In genomic region chr4:124575955-124576445, GRCm38 (mm10) we compare ENCODE assay signal across 8 mouse cellular contexts. TPM values are rescaled to one million over a fixed set of nuclear protein-coding genes. Genes with fewer than 3 reads are reported as not detected.
DNase-seq lines count a peak whose midpoint lies in the region; ATAC-seq and TF ChIP-seq lines count a peak whose summit lies in the region.
"Had no signal": no experiment of that assay in that cellular context is flagged by ENCODE, and none has a peak within 500 bp of the region (broad histone marks: within the 10 kb centered on the region; RNA-seq: fewer than 3 reads in every experiment).

No protein-coding gene starts in this region.

- no peaks in the 10 kb centered on the region for H3K9me3 ChIP-seq in lung, embryonic 14.5 days (ENCODE audit: low read depth, low read length)
- H3K9me3 ChIP-seq in forebrain, embryonic 14.5 days (replicated peaks; ENCODE audit: control insufficient read depth, low read length) = no peaks in the 10 kb centered on the region
- no peaks in the 10 kb centered on the region for H3K9me3 ChIP-seq in limb, embryonic 13.5 days
- H3K9me3 ChIP-seq in stomach, embryonic 16.5 days (replicated peaks; ENCODE audit: control insufficient read depth, low read length) = 0 out of 2 replicates have a peak, but pooled peaks cover 2% of the 10 kb centered on the region

- ATAC-seq in lung, embryonic 14.5 days (ENCODE audit: insufficient read depth) = no peak
- ATAC-seq in forebrain, embryonic 14.5 days = 0 out of 2 replicates have a peak, but pooled peaks have one; percentile 6
- no peak for ATAC-seq in limb, embryonic 13.5 days (ENCODE audit: low FRiP score, low read depth)
- no peak for ATAC-seq in stomach, embryonic 16.5 days (ENCODE audit: insufficient read depth, low FRiP score)

- no peak for TF ChIP-seq CTCF in lung, embryonic 14.5 days (IDR thresholded peaks at IDR 0.05; ENCODE audit: low read depth)

- H3K27ac ChIP-seq in lung, embryonic 14.5 days (ENCODE audit: low read depth) = no peak overlapping the region
- no peak overlapping the region; the same call in 1 of the 2 replicates for H3K27ac ChIP-seq in forebrain, embryonic 14.5 days (ENCODE audit: low read depth, low read length)
- H3K27ac ChIP-seq in limb, embryonic 13.5 days = no peak overlapping the region
- H3K27ac ChIP-seq in stomach, embryonic 16.5 days (ENCODE audit: low read length) = no peak overlapping the region

- no peak for DNase-seq in lung, embryonic 14.5 days
- no peak for DNase-seq in lung, postnatal 36 days
- no peak for DNase-seq in forebrain, embryonic 14.5 days (ENCODE audit: low spot score)
- DNase-seq in left cerebral cortex, postnatal 4 days = no peak
- DNase-seq in thymus, postnatal 14 days = no peak

- 7% methylated on average over 7 of the region's 7 CpGs for WGBS in lung, embryonic 14.5 days
- 14% methylated on average over 7 of the region's 7 CpGs for WGBS in forebrain, embryonic 14.5 days
- WGBS in limb, embryonic 13.5 days = 4% methylated on average over 7 of the region's 7 CpGs
- 13% methylated on average over 7 of the region's 7 CpGs for WGBS in stomach, embryonic 16.5 days

- peak overlapping the region; percentile 80 for H3K4me2 ChIP-seq in lung, embryonic 14.5 days
- peak overlapping the region; percentile 95 for H3K4me2 ChIP-seq in forebrain, embryonic 14.5 days (ENCODE audit: low read length)
- peak overlapping the region; percentile 87 for H3K4me2 ChIP-seq in limb, embryonic 13.5 days (replicated peaks)
- peak overlapping the region; percentile 76 for H3K4me2 ChIP-seq in stomach, embryonic 16.5 days (ENCODE audit: low read depth, low read length)

- H3K9ac ChIP-seq in lung, embryonic 14.5 days = peak overlapping the region; percentile 46; the same call in 1 of the 2 replicates
- peak overlapping the region; percentile 74 for H3K9ac ChIP-seq in forebrain, embryonic 14.5 days (ENCODE audit: low read length)
- H3K9ac ChIP-seq in limb, embryonic 13.5 days = peak overlapping the region; percentile 64
- no peak overlapping the region for H3K9ac ChIP-seq in stomach, embryonic 16.5 days (ENCODE audit: low read length)

- peaks cover 41% of the 10 kb centered on the region for H3K27me3 ChIP-seq in lung, embryonic 14.5 days (ENCODE audit: insufficient read depth, low read length)
- peaks cover 17% of the 10 kb centered on the region for H3K27me3 ChIP-seq in forebrain, embryonic 14.5 days (replicated peaks; ENCODE audit: control insufficient read depth, insufficient read depth, low read length)
- H3K27me3 ChIP-seq in limb, embryonic 13.5 days = peaks cover 76% of the 10 kb centered on the region
- H3K27me3 ChIP-seq in stomach, embryonic 16.5 days (ENCODE audit: control insufficient read depth, insufficient read depth, low read length) = peaks cover 35% of the 10 kb centered on the region

- no peaks in the 10 kb centered on the region for H3K36me3 ChIP-seq in lung, embryonic 14.5 days (ENCODE audit: insufficient read depth)
- no peaks in the 10 kb centered on the region for H3K36me3 ChIP-seq in forebrain, embryonic 14.5 days (ENCODE audit: control insufficient read depth, insufficient read depth, low read length)
- no peaks in the 10 kb centered on the region for H3K36me3 ChIP-seq in limb, embryonic 13.5 days
- no peaks in the 10 kb centered on the region for H3K36me3 ChIP-seq in stomach, embryonic 16.5 days (ENCODE audit: control insufficient read depth, insufficient read depth, low read length)

- H3K4me3 ChIP-seq in lung, embryonic 14.5 days (ENCODE audit: low read depth, low read length) = peak overlapping the region; percentile 39
- H3K4me3 ChIP-seq in forebrain, embryonic 14.5 days (ENCODE audit: low read depth, low read length) = peak overlapping the region; percentile 42
- H3K4me3 ChIP-seq in limb, embryonic 13.5 days = peak overlapping the region; percentile 50
- peak overlapping the region; percentile 45 for H3K4me3 ChIP-seq in stomach, embryonic 16.5 days (replicated peaks; ENCODE audit: low read length)
- H3K4me3 ChIP-seq: erythroblast, embryonic 14.5 days had no signal

- H3K4me1 ChIP-seq in lung, embryonic 14.5 days (ENCODE audit: insufficient read depth) = no peaks in the 10 kb centered on the region
- peaks cover 9% of the 10 kb centered on the region for H3K4me1 ChIP-seq in forebrain, embryonic 14.5 days (ENCODE audit: control insufficient read depth, insufficient read depth, low read length)
- peaks cover 20% of the 10 kb centered on the region for H3K4me1 ChIP-seq in limb, embryonic 13.5 days
- peaks cover 5% of the 10 kb centered on the region; the same call in 1 of the 2 replicates for H3K4me1 ChIP-seq in stomach, embryonic 16.5 days (ENCODE audit: control insufficient read depth, insufficient read depth, low read length)

- intact Hi-C loops in left cerebral cortex, postnatal 4 days (cut with DNase I) = no loop called here

RNA-seq across cellular contexts. Expression of gene 3100002H09Rik, which starts 34.6 kb away (rescaled TPM):
- polyA plus RNA-seq in lung, embryonic 14.5 days (2014; fragmentation: Nextera tagmentation; extraction: Ambion mirVana) = not detected in 2 replicates
- polyA plus RNA-seq in forebrain, embryonic 14.5 days (2014; fragmentation: Nextera tagmentation; extraction: Ambion mirVana) = not detected in 2 replicates
- polyA plus RNA-seq in limb, embryonic 13.5 days (2015; fragmentation: Nextera tagmentation; extraction: Ambion mirVana) = 0.23 TPM in 2 replicates
- polyA plus RNA-seq in stomach, embryonic 16.5 days (2015; fragmentation: Nextera tagmentation; extraction: Ambion mirVana) = not detected in 2 replicates
- 1 to 10 TPM in 1 of 2 experiments, under 1 TPM in 1; 0.99 to 1.5 TPM for total RNA-seq in left cerebral cortex, postnatal 4 days (2021)
- polyA plus RNA-seq: erythroblast, embryonic 14.5 days had no signal
